In genomic region chr17:17766481-17766880, GRCm38 (mm10) we compare ENCODE assay signal across 8 mouse cellular contexts.
DNase-seq lines count a peak whose midpoint lies in the region; ATAC-seq and TF ChIP-seq lines count a peak whose summit lies in the region.

No protein-coding gene starts in this region.

- H3K4me3 ChIP-seq in forebrain, embryonic 12.5 days (replicated peaks): no peak overlapping the region
- H3K4me3 ChIP-seq in kidney, embryonic 14.5 days (ENCODE audit: low read length): no peak overlapping the region
- H3K4me3 ChIP-seq in lung, postnatal 0 days (ENCODE audit: low read depth, low read length): no peak overlapping the region

- no peaks in the 10 kb centered on the region for H3K4me1 ChIP-seq in forebrain, embryonic 12.5 days
- H3K4me1 ChIP-seq in kidney, embryonic 14.5 days (ENCODE audit: control insufficient read depth, insufficient read depth, low read length): no peaks in the 10 kb centered on the region
- no peaks in the 10 kb centered on the region for H3K4me1 ChIP-seq in lung, postnatal 0 days (ENCODE audit: insufficient read depth, low read depth, low read length)

- peak; percentile 60; the same call in 1 of the 2 replicates for ATAC-seq in forebrain, embryonic 12.5 days (ENCODE audit: low FRiP score)
- peak; percentile 69 for ATAC-seq in kidney, embryonic 14.5 days (ENCODE audit: low FRiP score, low TSS enrichment)
- ATAC-seq in lung, postnatal 0 days: peak; percentile 53

- WGBS in forebrain, embryonic 12.5 days: 8% methylated on average over 3 of the region's 3 CpGs
- WGBS in kidney, embryonic 14.5 days: 15% methylated on average over 3 of the region's 3 CpGs
- 6% methylated on average over 3 of the region's 3 CpGs for WGBS in lung, postnatal 0 days

- no peak overlapping the region for H3K27ac ChIP-seq in forebrain, embryonic 12.5 days
- H3K27ac ChIP-seq in kidney, embryonic 14.5 days (ENCODE audit: low read depth, low read length): no peak overlapping the region
- no peak overlapping the region for H3K27ac ChIP-seq in lung, postnatal 0 days (ENCODE audit: low read length)

- H3K27me3 ChIP-seq in forebrain, embryonic 12.5 days: no peaks in the 10 kb centered on the region
- H3K27me3 ChIP-seq in kidney, embryonic 14.5 days (ENCODE audit: control insufficient read depth, insufficient read depth, low read length): peaks cover 5% of the 10 kb centered on the region; the same call in 1 of the 2 replicates
- H3K27me3 ChIP-seq in lung, postnatal 0 days (replicated peaks; ENCODE audit: insufficient read depth, low read length): no peaks in the 10 kb centered on the region

- TF ChIP-seq EP300 in lung, postnatal 0 days (IDR thresholded peaks at IDR 0.05): no peak

- peak; percentile 91 for TF ChIP-seq CTCF in lung, postnatal 0 days (IDR thresholded peaks at IDR 0.05)

- H3K9me3 ChIP-seq in forebrain, embryonic 12.5 days: no peaks in the 10 kb centered on the region
- no peaks in the 10 kb centered on the region for H3K9me3 ChIP-seq in kidney, embryonic 14.5 days (ENCODE audit: control insufficient read depth, low read length)
- H3K9me3 ChIP-seq in lung, postnatal 0 days (ENCODE audit: low read length): no peaks in the 10 kb centered on the region

- H3K4me2 ChIP-seq in forebrain, embryonic 12.5 days: no peak overlapping the region
- no peak overlapping the region for H3K4me2 ChIP-seq in kidney, embryonic 14.5 days (replicated peaks; ENCODE audit: low read depth, low read length)
- H3K4me2 ChIP-seq in lung, postnatal 0 days (replicated peaks; ENCODE audit: low read depth, low read length): no peak overlapping the region

- peak; percentile 1 to 74 for DNase-seq in frontal cortex, adult 2 months (ENCODE audit: extremely low spot score in 1 of 2, low spot score in 1 of 2)
- DNase-seq in frontal cortex, postnatal 25 days (ENCODE audit: low spot score in 2 of 2): no peak
- peak; percentile 75 for DNase-seq in A20 (ENCODE audit: low read depth, low spot score)
- DNase-seq in brain, adult 2 months (ENCODE audit: low read depth, low spot score): peak; percentile 80
- DNase-seq in lung, postnatal 0 days (ENCODE audit: low spot score): peak; percentile 88
- DNase-seq in right cerebral cortex, postnatal 10 days (ENCODE audit: low spot score in 2 of 2): peak; percentile 21

- no peaks in the 10 kb centered on the region for H3K36me3 ChIP-seq in forebrain, embryonic 12.5 days (replicated peaks)
- no peaks in the 10 kb centered on the region for H3K36me3 ChIP-seq in kidney, embryonic 14.5 days (ENCODE audit: control insufficient read depth, insufficient read depth, low read length)
- H3K36me3 ChIP-seq in lung, postnatal 0 days (ENCODE audit: insufficient read depth, low read length): no peaks in the 10 kb centered on the region

- no peak overlapping the region for H3K9ac ChIP-seq in forebrain, embryonic 12.5 days
- H3K9ac ChIP-seq in kidney, embryonic 14.5 days (ENCODE audit: low read depth, low read length): no peak overlapping the region
- H3K9ac ChIP-seq in lung, postnatal 0 days (replicated peaks; ENCODE audit: low read depth): no peak overlapping the region

Comparison
In these comparisons a context has a peak if more than half of its experiments do, and no peak if none do; other contexts are left out.
1. DNase-seq: peak in frontal cortex, adult 2 months (2 of 2), A20 (single experiment), brain, adult 2 months (single experiment), lung, postnatal 0 days (single experiment) and right cerebral cortex, postnatal 10 days (2 of 2); none in frontal cortex, postnatal 25 days (0 of 2).
2. Peak in every context shown above with its lines, with median percentiles within 50 percentile points of each other: ATAC-seq.